Mouse (Mus musculus) activated CD4-positive, CD25-positive, alpha-beta regulatory T cell, adult 4 months (primary cell): ENCODE measurements around the gene Ocln. TPM values are rescaled to one million over a fixed set of nuclear protein-coding genes. Genes with fewer than 3 reads are reported as not detected.
"Not testable (repeated sequence)": the region's sequence is repeated elsewhere in the genome, so short reads cannot be mapped to it uniquely, and the experiment has no call there.

ENCODE experiments used
- ATAC-seq: one replicate; pipeline ENCODE4 v1.8.0; 2017
- polyA plus RNA-seq, 2 experiments: library from polyadenylated mRNA; unstranded; fragments of 100-300 nt; shearing (Covaris generic); gene quantifications; one replicate each; pipeline ENCODE4 v1.2.1; 2017

Ocln gene
- polyA plus RNA-seq, 2 experiments from 2014 or later: 0.22 to 0.59 TPM

DNA sequence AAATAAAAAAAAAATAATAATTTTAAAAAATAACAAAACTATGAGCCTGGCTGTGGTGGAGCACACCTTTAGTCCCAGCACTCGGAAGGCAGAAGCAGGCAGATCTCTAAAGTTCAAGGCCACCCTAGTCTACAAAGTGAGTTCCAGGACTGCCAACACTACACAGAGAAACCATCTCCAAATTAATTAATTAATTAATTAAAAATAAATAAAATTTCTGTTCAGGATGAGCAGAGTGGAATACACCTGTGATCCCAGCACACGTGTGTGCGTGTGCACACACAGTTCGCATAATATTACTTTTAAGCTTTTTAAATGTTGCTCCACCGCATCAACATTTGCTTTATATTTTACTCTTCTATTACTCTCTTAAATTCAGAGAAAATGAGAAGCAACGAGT, 60.9 kb downstream of the Ocln start:
- no peak for ATAC-seq

DNA sequence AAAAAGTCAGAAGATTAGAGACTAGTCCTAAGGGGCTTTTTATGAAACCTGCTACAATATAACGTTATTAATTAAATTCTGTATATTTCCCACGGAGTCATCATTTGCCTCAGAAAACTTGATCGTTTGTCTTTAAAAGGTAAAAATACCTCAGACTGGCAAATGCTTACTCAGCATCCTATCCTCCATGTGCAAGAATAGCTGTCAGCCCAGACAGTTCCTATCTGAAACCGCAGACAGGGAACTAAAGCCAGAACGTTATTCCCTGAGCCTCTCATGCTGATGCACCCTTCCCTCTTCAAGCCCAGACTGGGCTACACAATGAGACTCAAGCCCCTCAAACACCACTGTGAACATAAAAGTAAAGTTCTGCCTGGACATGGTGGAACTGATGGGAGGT, 62.1 kb downstream of the Ocln start:
- no peak for ATAC-seq

DNA sequence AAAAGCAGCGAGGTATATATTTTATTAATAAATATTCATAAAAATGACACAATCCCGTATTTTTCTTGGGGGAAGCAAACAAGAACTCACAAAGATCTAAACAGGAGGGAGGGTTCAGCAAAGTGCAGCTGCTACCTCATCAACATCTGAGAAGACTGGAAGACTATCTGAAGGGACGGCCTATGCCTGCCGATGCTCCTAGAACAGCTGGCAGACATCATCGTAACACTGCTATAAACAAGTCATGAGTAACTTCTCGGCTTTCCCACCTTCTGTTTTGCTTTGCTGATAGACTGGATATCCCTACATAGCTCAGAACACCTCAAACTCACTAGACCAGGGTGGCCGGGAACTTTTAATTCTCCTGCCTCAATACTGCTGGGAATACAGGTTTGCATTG, 68.9 kb downstream of the Ocln start:
- no peak for ATAC-seq

DNA sequence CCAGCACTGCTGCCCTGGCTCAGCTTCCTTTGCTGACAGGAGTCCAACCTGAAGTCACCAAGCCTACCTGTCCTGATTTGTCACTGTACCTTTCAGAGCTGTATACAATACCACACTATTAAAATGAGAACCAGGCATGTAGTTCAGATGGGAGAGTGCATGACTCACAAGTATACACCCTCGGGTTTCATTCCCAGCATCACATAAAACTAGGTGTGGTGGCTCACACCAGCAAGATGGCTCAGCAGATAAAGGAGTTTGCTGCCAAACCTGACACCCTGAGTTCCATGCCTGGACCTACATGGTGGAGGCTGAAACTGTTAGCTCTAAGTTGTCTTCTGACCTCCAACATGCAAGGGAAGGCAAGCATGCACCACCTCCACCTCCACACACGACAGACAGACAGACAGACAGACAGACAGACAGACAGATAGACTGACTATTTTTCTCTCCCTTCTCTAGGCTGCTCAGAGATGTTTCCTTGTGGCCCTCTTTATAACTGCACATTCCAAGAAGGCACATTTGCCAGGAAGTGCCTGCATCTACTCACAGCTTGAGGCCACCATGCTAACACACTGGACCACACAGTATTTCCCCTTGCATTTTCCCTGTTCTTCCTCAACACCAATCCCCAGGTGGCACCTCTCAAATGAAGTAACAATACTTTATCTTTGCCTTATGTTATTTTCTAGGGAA, 88.8 kb downstream of the Ocln start:
- no peak for ATAC-seq

- ATAC-seq: no peak
These were observed 91.2 kb downstream of the Ocln start for GRCm38 (mm10) chr13:100461336-100461735.

DNA sequence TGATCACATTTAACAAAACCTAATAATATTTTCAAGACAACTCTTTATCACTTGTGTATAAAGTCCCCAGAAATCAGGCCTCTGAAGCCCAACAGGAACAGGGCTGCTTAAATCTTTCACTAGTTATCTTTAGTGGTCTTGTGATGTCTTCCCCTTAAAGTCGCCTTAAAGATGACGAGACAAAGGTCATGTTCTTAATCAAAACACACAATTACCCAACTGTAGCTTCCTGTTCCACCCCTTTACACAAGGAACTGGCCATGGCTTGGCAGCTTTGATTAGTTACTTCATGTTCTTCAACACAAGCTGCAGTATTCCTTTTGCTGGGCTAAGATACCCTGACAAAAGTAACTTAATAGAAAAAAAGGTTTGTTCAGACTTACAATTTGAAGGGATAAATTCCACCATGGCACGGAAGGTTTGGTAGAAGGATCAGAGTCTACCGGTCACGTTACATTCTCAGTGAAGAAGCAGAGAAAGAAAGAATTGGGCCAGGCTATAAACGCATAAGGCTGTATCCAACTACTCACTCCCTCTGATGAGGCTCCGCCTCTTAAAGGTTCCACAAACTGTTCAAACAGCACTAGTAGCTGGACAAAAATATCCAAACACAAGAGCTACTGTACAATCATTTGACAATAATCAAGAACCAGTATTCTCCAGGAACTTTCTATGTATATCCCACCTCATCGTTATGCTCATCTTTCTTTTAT, 99.9 kb downstream of the Ocln start, which contains the start of gene Naip1:
Gene Naip1, minus strand, starts transcription at position 455 of the 713 bp plus-strand sequence.
- ATAC-seq: not testable (repeated sequence)

DNA sequence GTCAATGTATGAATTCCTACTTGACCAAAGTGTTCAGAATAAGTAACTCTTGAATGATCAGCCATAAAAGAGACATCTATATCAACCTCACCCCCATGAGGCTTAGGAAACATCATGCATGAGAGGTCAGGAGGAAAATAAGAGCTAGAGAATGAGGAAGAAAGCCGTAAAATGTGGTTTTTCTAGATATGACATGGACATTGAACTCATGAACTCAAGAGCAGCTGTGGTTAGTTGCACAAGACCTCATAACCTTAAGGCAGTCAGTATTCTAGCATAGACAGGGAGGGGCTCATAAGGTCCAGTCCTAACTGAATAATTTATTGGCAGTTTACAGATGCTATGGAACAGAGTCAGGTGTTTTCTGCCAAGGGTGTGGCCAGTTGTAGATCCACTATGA, 103.0 kb downstream of the Ocln start:
- no peak for ATAC-seq

Other genes with a start within 250 kb of the Ocln start
- gene Naip6, start 235.0 kb downstream of the Ocln start, polyA plus RNA-seq: 1 to 10 TPM; 2.2 to 2.5 TPM
- gene Naip1, start 99.8 kb downstream of the Ocln start, polyA plus RNA-seq: not detected
- gene Gtf2h2, start 60.1 kb downstream of the Ocln start, polyA plus RNA-seq: 10 to 100 TPM; 52.7 to 53.1 TPM
- gene Marveld2, start 64.3 kb upstream of the Ocln start, polyA plus RNA-seq: 1 to 10 TPM; 5.1 to 5.5 TPM
- 100 to 1,000 TPM; 135 to 140 TPM for gene Ak6, start 98.3 kb upstream of the Ocln start, polyA plus RNA-seq
- 10 to 100 TPM; 20.9 to 26.3 TPM for gene Rad17, start 98.3 kb upstream of the Ocln start, polyA plus RNA-seq
- gene Taf9, start 98.9 kb upstream of the Ocln start, polyA plus RNA-seq: 10 to 100 TPM in 1 of 2 experiments, 1 to 10 TPM in 1; 4.1 to 18.8 TPM
- 10 to 100 TPM; 23.3 to 25.2 TPM for gene Ccdc125, start 117.0 kb upstream of the Ocln start, polyA plus RNA-seq
- gene Cdk7, start 178.2 kb upstream of the Ocln start, polyA plus RNA-seq: 10 to 100 TPM; 68.3 to 77.4 TPM
- 100 to 1,000 TPM; 108 to 119 TPM for gene Mrps36, start 191.9 kb upstream of the Ocln start, polyA plus RNA-seq
- 1 to 10 TPM; 6.0 to 6.9 TPM for gene Cenph, start 223.2 kb upstream of the Ocln start, polyA plus RNA-seq
- gene Ccnb1, start 233.9 kb upstream of the Ocln start, polyA plus RNA-seq: 10 to 100 TPM; 51.2 to 57.0 TPM